Mouse (Mus musculus) heart, adult 2 months (tissue): Measurements from ENCODE around the gene Ssbp3.

Source experiments
- CTCF ChIP-seq: fragments of 200-600 bp; IDR thresholded peaks from 2 replicates; pipeline ENCODE4 v1.8.1; 2022; ENCODE audit warnings: antibody characterized with exemption, mild to moderate bottlenecking, moderate library complexity
- POLR2A ChIP-seq: fragments of 200-500 bp; IDR thresholded peaks from 2 replicates; pipeline ENCODE4 v1.6.1; 2011; ENCODE audit warnings: mild to moderate bottlenecking, low read depth, low read length, control low read depth; ENCODE audit not compliant: insufficient read depth

- TF ChIP-seq CTCF (no peak), POLR2A (no peak)
These were observed 114.9 kb downstream of the Ssbp3 start for GRCm38 (mm10) chr4:107025369-107025768.
